Mouse (Mus musculus): ENCODE data around the gene Klhl32.

Gene Klhl32

DNA sequence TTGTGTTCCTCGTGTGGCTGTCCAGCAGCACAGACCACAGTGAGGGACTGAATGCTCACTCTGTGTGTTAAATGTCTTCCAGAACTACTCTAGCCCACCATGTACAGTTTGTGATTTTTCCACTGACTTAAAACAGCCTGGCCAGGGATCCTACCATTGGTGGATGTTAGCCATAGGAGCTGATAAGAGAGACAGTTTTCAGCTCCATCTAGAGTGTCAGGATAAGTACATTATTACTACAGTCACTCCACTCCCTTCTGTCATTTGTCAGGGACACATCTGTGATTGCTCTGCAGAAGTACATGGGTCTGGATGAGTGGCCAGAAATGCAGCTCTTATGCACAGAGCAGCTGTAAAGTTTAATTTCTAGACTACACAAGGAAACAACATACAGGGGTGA lies 223.1 kb downstream of the Klhl32 start:
- DNase-seq = no peak

DNA sequence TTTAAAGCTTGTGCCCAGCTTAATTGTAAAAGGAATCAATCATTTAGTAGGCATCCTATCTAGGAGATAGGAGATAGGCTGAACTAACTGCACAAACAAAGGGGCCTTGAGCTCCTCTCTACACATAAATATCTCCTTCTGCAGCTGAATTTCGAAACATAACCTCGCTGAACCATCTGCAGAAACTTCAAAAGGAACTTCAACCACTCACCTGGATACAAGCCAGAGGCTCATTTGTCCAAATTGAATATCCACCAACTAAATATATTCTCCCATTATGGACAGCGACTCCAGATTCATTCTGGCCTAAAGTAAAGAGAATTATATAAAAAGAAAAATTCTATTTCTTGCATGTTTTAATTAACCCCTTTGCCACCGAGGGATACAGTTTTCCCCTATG lies 224.2 kb downstream of the Klhl32 start:
- no peak for DNase-seq

DNA sequence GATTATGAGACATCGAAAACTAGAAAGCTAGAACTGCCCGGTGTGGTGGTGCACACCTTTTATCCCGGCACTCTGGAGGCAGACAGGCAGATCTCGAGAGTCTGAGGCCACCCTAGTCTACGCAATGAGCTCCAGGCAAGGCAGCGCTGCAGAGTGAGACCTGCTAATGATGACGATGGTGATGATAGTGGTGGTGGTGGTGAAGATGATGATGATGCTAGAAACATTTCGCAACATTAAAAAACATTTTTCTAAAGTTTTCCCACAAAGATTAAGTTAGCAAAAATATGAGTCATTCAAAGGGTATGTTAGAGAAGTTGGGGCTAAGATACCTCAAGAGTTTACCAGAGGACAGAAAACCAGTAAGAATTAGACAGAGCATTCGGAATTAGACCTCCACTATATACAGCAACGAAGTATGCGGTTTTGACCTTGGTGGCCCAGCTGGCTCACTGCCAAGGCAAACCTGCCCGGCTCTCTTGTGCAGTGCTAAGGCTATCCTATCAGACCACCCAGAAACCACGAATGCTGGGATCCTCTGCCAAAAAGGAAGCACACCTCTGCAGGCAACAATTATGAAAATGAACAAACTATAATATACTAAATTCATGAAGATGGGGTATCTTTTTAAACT lies 224.9 kb downstream of the Klhl32 start:
- DNase-seq = no peak

DNA sequence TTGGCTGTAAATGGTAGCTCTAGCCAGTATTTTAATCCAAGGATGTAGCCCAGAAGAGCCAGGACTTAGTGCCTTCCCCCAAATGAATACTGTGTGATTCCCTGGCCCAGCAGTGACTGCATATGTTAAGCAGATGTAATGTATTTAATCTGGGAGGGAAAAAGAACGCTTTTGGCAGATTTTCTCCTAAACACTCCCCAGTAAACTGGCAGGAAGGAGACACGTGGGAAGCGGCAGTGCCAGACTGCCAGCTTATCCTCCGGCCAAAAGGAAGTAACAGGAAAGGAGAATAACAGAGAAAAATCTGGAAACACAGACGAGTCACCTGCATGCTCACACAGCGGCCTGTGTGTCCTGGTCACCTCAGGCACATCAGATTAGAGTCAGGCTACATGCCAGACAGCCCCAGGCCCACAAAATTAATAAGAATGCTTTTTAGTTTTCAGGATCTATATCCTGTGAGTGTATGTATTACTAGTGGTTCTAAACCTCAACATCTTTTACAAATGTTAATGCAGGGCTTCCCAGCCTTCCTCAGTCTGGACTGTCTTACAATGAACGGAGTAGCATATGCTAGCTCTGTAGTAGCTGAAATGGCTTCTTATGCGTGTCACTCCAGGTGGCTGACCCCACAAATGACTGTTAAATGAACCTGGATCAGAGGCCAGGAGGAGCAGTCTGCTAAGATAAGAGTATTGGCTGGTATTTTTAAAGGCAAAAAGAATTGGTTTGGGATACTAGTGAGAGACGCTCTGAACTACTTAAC lies 229.3 kb downstream of the Klhl32 start:
- no peak for DNase-seq

DNA sequence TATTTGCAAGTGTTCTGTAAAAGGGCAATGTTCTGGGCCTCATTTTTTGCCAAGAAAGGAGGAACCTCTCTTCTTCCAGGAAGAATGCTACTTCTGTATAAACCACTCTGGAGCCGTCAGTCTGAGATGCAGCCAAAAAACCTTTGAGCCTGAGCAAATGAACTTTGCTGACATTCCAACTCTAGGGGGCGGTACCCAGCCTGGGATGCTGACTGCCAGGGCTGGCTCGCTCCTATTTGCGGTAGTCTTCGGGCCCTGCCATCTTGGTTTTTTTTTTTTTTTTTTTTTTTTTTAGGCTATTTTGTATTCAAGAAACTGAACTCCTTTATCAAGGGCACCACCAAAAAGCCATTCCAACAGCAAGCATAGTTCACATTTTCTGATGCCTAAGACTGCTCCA lies 230.5 kb downstream of the Klhl32 start:
- DNase-seq = no peak

DNA sequence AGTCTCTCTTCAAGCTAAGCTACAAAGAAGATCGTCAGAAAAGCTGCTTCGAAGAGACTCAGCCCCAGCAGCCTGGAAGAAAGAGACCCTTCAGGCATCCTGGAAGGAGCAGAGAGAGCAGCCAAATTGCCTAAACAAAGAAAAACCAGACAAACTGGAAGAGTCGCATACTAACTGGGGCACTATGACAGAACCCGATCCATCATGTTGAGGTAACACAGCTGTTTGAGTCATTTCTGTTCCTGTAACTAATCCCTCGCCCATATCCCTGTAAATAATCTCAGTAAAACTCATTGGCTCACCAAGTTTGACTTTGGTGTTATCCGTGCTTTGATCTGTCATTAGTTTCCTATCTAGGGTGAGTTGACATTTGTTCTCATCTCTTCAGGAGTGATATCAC lies 230.9 kb downstream of the Klhl32 start:
- no peak for DNase-seq

DNA sequence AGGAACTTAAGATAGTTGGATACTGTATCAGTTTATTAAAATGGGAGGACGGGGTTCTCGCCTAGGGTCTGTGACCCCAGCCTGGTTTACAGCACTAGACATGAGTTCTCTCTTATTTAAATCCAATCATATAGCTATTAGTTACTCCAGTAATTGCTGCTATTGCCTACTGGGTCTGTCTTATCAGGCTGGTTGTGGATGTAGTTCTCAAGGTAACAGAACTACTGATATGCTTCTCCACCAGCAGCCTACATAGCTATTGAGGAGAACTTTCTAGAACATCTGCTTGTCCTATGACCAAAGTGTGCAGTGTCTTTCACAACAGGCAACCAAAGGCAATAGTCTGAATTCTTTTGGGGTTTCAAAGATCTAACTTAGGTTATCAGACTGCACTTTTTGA lies 241.4 kb downstream of the Klhl32 start:
- DNase-seq = no peak

DNA sequence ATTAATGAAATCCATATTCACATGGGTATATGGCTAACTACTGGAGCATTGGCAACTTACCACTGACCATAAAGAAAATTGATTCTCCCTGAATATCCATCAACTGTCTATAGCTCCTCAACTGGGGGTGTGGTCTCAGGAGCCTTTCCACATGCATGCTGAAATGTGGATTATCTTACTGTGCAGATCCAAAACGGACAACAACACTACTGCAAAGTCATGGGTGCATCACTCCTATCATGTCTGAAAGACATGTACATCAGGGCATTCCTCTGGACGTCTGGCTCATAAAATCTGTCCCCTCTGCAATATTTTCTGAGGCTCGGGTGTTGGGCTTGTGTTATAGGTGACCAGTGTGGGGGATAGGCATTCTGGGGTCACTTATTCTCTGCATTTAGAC lies 241.8 kb downstream of the Klhl32 start:
- DNase-seq = no peak

DNA sequence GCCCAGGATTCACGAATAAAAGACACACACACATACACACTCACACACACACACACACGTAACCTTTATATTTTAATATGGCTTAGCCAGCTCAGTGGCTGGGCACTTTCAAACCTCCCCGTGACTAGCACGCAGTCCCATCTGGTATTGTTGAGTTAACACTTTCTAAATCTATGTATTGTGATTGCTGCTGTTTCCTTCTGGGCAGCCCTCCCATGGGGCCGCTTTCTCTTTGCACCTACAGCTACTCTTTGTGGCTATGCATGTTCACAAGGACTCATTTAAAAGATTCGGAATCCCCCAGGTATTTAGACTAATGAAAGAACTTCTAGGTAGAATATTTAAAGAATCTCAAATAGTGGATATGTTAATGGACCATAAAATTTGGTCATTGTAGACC lies 249.2 kb downstream of the Klhl32 start:
- no peak for DNase-seq

DNA sequence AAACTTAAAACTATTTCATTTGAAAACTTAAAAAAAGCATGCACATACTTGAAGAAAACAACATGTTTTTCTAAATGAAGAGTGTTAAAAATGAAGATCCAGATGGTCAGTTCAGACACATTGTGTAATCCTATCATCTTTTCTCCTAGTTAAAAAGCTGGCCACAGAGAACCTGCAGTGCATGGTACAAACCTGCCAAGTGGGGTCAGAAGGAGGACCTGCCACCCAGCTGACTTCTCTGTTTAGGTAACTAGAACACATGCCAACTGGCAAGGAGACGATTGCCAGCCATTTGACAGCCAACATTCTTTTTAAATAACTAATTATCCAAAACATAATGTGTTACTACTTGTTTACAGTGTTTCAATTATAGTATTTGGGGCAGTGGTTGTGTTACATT lies 252.3 kb downstream of the Klhl32 start:
- no peak for DNase-seq

DNA sequence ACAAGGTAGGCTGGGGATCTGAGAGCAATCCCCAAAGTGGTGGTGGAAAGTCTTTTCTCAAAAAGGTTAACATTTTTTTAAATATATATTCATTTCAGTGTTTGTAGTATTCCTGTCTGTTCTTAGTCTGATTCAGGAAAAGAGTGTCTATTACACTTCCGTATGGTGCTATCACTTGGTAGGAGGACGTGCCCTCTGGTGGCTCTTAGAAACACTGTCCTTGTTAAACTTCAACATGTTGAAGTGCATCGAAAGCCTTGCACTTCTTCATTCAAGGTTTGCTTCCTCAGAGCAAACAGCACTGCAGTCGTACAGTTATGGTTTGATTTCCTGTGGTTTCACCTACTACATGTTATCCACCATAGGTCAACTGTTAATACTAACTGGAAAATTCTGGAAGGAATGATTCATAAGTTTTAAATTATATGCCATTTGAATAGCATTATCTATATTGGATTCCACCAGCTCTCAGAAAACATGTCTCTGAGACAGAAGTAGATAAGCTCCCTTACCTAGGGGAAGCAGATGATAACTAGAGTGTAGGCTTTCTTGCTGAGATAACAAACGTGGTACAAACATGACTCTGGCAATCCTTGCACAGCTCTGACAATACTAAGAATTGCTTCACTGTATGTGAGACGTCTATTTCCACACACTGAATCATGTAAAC lies 253.8 kb downstream of the Klhl32 start:
- DNase-seq = no peak

DNA sequence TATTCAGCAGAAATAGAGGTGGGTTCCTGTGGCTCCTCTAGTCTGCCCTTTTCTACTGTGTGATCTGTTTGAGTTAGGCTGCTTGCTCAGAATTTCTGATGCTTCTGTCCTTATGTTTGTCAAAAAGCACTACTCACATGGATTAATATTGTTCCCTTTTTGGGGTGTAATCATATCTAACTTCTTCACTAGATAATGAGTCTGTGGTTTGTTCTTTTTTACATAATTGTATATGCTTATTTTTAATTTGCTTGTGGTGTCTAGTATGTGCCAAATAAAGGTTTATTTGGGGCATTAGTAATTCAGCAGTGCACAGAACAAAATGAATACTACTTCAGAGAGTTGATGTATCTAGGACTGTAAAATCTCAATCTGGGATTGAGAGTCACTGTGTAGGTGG lies 256.1 kb downstream of the Klhl32 start:
- no peak for DNase-seq

DNA sequence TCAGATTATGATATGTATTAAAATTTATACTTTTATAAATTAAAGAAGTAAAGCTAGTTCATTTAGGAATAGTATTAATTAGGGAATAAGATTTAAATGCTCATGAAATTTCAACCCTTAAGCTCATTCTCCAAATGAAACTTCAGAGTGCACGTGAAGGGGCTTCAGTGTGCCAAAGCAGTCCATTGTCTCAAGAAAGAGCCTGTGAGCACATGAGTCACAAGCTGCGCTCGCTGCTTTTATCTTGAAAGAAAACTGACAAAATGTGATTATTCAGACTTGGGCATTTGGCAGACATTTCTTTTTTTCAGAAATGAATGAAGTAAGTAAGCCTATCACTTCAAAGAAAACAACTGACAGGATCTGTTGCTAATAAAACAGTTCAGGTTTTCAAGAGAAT lies 266.9 kb downstream of the Klhl32 start:
- DNase-seq = no peak

DNA sequence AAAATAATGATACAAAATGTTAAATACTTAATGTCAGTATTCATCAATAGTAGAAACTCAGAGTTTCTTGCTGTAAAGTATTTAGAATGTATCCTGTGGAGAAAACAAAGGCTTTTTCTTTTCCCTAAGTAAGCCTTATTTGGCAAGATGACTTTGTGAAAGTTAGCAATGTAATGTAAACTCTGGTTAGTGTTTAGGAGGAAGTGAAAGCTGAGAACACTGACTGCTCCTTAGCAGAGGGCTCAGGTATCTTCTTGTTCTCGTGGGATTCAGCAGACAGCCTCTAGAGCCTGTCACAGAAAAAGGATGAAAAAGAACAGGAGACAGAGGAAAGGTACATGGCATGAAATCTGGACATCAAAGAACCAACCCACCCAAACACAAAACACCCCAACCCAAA lies 268.6 kb downstream of the Klhl32 start:
- DNase-seq = no peak

DNA sequence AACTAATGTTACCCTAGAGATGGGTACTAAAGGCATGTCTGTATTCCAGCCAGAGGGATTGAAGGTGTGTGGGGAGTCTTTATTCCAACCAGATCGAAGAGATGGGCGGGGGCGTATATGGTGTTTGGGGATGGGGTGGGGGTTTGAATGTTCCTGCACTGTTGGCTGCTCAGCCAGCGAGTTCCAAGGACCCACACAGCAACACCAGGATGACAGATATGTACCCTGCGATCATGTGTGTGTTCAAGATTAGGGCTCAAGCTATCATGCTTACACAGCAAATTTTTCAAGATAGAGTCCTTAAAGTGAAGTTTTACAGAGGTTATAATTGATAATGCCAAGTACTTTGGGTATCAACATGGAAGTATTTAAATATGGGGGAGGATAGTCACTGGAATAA lies 273.3 kb downstream of the Klhl32 start:
- no peak for DNase-seq

DNA sequence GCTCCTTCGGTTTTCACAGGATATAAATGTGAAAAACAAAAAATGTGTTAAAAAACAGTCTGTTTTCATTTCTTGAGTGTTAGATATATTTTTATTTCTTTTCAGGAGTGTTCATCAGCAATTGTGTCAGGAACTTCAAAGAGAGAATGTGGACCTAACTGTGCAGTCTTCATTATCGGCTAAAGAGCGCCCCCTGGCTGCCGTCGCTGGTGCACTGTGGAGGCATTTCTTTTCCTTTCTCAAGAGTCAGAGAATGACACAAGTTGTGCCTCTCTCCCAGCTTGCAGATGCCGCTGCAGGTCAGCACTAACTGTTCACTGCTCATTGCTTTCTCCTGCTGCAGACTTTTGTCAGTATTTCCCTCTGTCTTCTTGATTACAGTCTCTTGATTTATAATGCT lies 276.6 kb downstream of the Klhl32 start:
- DNase-seq = peak; percentile 83

DNA sequence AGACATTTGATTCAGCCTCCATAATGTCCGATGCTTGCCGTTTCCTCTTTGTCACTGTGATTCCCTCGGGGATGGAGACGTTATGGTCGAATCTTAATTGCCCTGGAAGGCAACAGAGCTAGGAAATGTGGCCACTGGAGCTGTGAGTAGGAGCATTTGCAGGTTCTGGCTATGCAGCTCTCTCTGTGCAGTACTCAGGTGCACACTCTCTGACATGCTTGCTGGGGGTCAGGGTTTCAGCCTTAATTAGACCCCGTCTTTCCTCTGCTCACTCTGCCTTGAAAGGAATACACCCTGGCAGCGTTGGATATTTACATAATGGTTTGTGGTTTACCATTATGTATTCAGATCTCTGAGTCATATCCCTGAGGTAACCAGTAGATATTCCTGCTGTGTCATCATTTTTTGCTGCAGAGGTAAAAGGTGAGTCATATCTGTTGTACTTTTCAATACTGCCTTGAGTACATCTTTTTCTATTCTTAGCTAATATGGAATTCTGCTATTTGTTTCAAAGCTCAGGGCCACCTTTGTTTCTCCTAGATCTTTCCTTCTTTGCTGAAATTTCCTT lies 281.9 kb downstream of the Klhl32 start:
- DNase-seq = no peak

DNA sequence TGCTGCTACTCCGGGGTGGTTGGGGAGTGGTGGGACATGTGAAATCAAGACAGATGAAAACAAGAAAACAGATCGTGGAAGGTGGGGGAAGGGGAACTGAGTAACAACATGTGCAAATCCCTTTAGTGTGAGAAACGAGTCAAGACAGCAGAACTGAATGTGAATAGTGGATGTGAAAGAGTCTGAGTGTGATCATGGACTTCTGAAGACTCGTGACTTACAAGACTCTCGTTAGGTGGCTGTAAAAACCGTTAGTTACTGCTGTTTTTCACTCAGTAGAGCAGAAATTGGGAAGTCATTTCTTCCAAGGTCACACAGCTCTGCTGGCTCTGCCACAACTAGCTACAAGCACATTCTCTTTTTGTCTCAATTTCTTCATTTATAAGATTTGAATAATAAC lies 282.9 kb downstream of the Klhl32 start:
- peak in 1 of 2 experiments; percentile 2 for DNase-seq
